Mouse (Mus musculus) embryonic facial prominence, embryonic 10.5 days (tissue): ENCODE data around the gene Mars2. TPM values are rescaled to one million over a fixed set of nuclear protein-coding genes. Genes with fewer than 3 reads are reported as not detected.

Source experiments
- DNase-seq: peaks from one replicate; pipeline ENCODE4 v3.0.0-alpha.2; 2017; ENCODE audit warnings: low spot score
- H3K27ac ChIP-seq: fragments of 300-500 bp; sonication (generic); replicated peaks from 2 replicates; pipeline ENCODE4 v1.5.1; 2016; ENCODE audit warnings: mild to moderate bottlenecking
- H3K27me3 ChIP-seq: fragments of 300-500 bp; sonication (generic); replicated peaks from 2 replicates; pipeline ENCODE4 v1.6.1; 2016; ENCODE audit warnings: low read depth, mild to moderate bottlenecking; ENCODE audit not compliant: poor library complexity, severe bottlenecking
- H3K36me3 ChIP-seq: fragments of 300-500 bp; sonication (generic); replicated peaks from 2 replicates; pipeline ENCODE4 v1.6.1; 2016; ENCODE audit warnings: mild to moderate bottlenecking, moderate library complexity
- H3K4me1 ChIP-seq: fragments of 300-500 bp; sonication (generic); 2 replicates; pipeline ENCODE4 v1.6.1; 2016
- H3K4me3 ChIP-seq: fragments of 300-500 bp; sonication (generic); 2 replicates; pipeline ENCODE4 v1.5.1; 2016; ENCODE audit warnings: mild to moderate bottlenecking, moderate library complexity
- H3K9me3 ChIP-seq: fragments of 300-500 bp; sonication (generic); 2 replicates; pipeline ENCODE4 v1.6.1; 2016; ENCODE audit warnings: mild to moderate bottlenecking
- WGBS: fragments of 180-500 bp; shearing (Covaris S2); methylation state at CpG from one replicate; pipeline ENCODE4 v1.1.7; 2016; 5-methylcytosine and 5-hydroxymethylcytosine counted together
- polyA plus RNA-seq: library from polyadenylated mRNA; unstranded; fragments of >200 nt; fragmentation: Nextera tagmentation; extraction: Ambion mirVana; gene quantifications from 2 replicates; pipeline ENCODE4 v1.2.1, GENCODE M21; 2016

Mars2 gene
- polyA plus RNA-seq = 3.2 and 3.4 TPM in 2 replicates

GRCm38 (mm10) chr1:55236890-55237642 is at the start of gene Mars2:
Mars2 (plus strand) TSS chr1:55237177.
- under 1% methylated on average over 82 of the region's 82 CpGs for WGBS
- Histone ChIP-seq H3K9me3 (no peaks in the 10 kb centered on the region), H3K4me1 (peaks cover 41% of the 10 kb centered on the region), H3K4me3 (peak within 1 kb of the TSS; percentile 92), H3K27me3 (no peaks in the 10 kb centered on the region), H3K27ac (peak within 1 kb of the TSS; percentile 81), H3K36me3 (0 out of 2 replicates have a peak, but pooled peaks cover 6% of the 10 kb centered on the region)
- DNase-seq = peak; percentile 97

GRCm38 (mm10) chr1:55192015-55192414 is 45.0 kb upstream of the Mars2 start:
- peak overlapping the region; percentile 78 for H3K27ac ChIP-seq
- peak overlapping the region; percentile 50 for H3K4me3 ChIP-seq
- H3K9me3 ChIP-seq = no peaks in the 10 kb centered on the region
- peaks cover 4% of the 10 kb centered on the region for H3K27me3 ChIP-seq
- peaks cover 6% of the 10 kb centered on the region; the same call in 1 of the 2 replicates for H3K36me3 ChIP-seq
- WGBS = 16% methylated on average over 8 of the region's 8 CpGs
- peak; percentile 36 for DNase-seq
- H3K4me1 ChIP-seq = peaks cover 41% of the 10 kb centered on the region

GRCm38 (mm10) chr1:55192824-55193223 is 44.2 kb upstream of the Mars2 start:
- Histone ChIP-seq H3K4me1 (peaks cover 40% of the 10 kb centered on the region), H3K36me3 (peaks cover 6% of the 10 kb centered on the region; the same call in 1 of the 2 replicates), H3K4me3 (no peak overlapping the region), H3K9me3 (no peaks in the 10 kb centered on the region), H3K27me3 (peaks cover 4% of the 10 kb centered on the region), H3K27ac (peak overlapping the region; percentile 62)
- DNase-seq = peak; percentile 49
- 46% methylated on average over 3 of the region's 3 CpGs for WGBS

- H3K9me3 ChIP-seq = no peaks in the 10 kb centered on the region
- H3K4me1 ChIP-seq = peaks cover 40% of the 10 kb centered on the region
- no peak overlapping the region for H3K4me3 ChIP-seq
- peaks cover 4% of the 10 kb centered on the region for H3K27me3 ChIP-seq
- 32% methylated on average over 2 of the region's 2 CpGs for WGBS
- peak overlapping the region; percentile 62 for H3K27ac ChIP-seq
- DNase-seq = peak; percentile 75
- peaks cover 6% of the 10 kb centered on the region; the same call in 1 of the 2 replicates for H3K36me3 ChIP-seq
Measured at GRCm38 (mm10) chr1:55193316-55193715, 43.7 kb upstream of the Mars2 start.

- no peaks in the 10 kb centered on the region for H3K9me3 ChIP-seq
- 34% methylated on average over 19 of the region's 19 CpGs for WGBS
- peaks cover 45% of the 10 kb centered on the region for H3K4me1 ChIP-seq
- peak overlapping the region; percentile 51 for H3K27ac ChIP-seq
- no peak overlapping the region for H3K4me3 ChIP-seq
- H3K36me3 ChIP-seq = peaks cover 6% of the 10 kb centered on the region; the same call in 1 of the 2 replicates
- no peak for DNase-seq
- peaks cover 4% of the 10 kb centered on the region for H3K27me3 ChIP-seq
Measured at GRCm38 (mm10) chr1:55194064-55194915, 42.7 kb upstream of the Mars2 start.

GRCm38 (mm10) chr1:55195021-55195420 is 42.0 kb upstream of the Mars2 start:
- Histone ChIP-seq H3K4me3 (no peak overlapping the region), H3K27ac (no peak overlapping the region), H3K36me3 (peaks cover 6% of the 10 kb centered on the region; the same call in 1 of the 2 replicates), H3K9me3 (no peaks in the 10 kb centered on the region), H3K27me3 (peaks cover 4% of the 10 kb centered on the region), H3K4me1 (peaks cover 45% of the 10 kb centered on the region)
- WGBS = 72% methylated on average over 4 of the region's 4 CpGs
- no peak for DNase-seq

GRCm38 (mm10) chr1:55196327-55197003 is 40.5 kb upstream of the Mars2 start:
- H3K36me3 ChIP-seq = no peaks in the 10 kb centered on the region
- H3K4me3 ChIP-seq = no peak overlapping the region
- DNase-seq = no peak
- no peak overlapping the region for H3K27ac ChIP-seq
- H3K27me3 ChIP-seq = peaks cover 4% of the 10 kb centered on the region
- WGBS = 49% methylated on average over 6 of the region's 6 CpGs
- H3K4me1 ChIP-seq = peaks cover 45% of the 10 kb centered on the region
- no peaks in the 10 kb centered on the region for H3K9me3 ChIP-seq

- H3K27me3 ChIP-seq = peaks cover 4% of the 10 kb centered on the region
- H3K4me1 ChIP-seq = peaks cover 33% of the 10 kb centered on the region
- no peak for DNase-seq
- WGBS = 28% methylated on average over 3 of the region's 3 CpGs
- H3K4me3 ChIP-seq = no peak overlapping the region
- no peak overlapping the region for H3K27ac ChIP-seq
- H3K36me3 ChIP-seq = peaks cover 8% of the 10 kb centered on the region
- no peaks in the 10 kb centered on the region for H3K9me3 ChIP-seq
Measured at GRCm38 (mm10) chr1:55198719-55199118, 38.3 kb upstream of the Mars2 start.

- H3K27ac ChIP-seq = no peak overlapping the region; the same call in 1 of the 2 replicates
- no peaks in the 10 kb centered on the region for H3K9me3 ChIP-seq
- no peaks in the 10 kb centered on the region for H3K27me3 ChIP-seq
- no peak for DNase-seq
- H3K36me3 ChIP-seq = peaks cover 12% of the 10 kb centered on the region
- H3K4me1 ChIP-seq = peaks cover 19% of the 10 kb centered on the region
- WGBS = 69% methylated on average over 18 of the region's 18 CpGs
- H3K4me3 ChIP-seq = no peak overlapping the region
Measured at GRCm38 (mm10) chr1:55201850-55202752, 34.9 kb upstream of the Mars2 start.

GRCm38 (mm10) chr1:55205808-55206327 is 31.1 kb upstream of the Mars2 start:
- H3K4me1 ChIP-seq = peaks cover 32% of the 10 kb centered on the region
- DNase-seq = no peak
- H3K27ac ChIP-seq = no peak overlapping the region
- H3K36me3 ChIP-seq = peaks cover 12% of the 10 kb centered on the region
- no peaks in the 10 kb centered on the region for H3K27me3 ChIP-seq
- no peak overlapping the region for H3K4me3 ChIP-seq
- no peaks in the 10 kb centered on the region for H3K9me3 ChIP-seq
- 45% methylated on average over 5 of the region's 5 CpGs for WGBS

- Histone ChIP-seq H3K27ac (no peak overlapping the region), H3K36me3 (peaks cover 8% of the 10 kb centered on the region), H3K4me1 (peaks cover 32% of the 10 kb centered on the region), H3K9me3 (no peaks in the 10 kb centered on the region), H3K4me3 (no peak overlapping the region), H3K27me3 (no peaks in the 10 kb centered on the region)
- 90% methylated on average over 6 of the region's 6 CpGs for WGBS
- no peak for DNase-seq
Measured at GRCm38 (mm10) chr1:55207561-55207960, 29.4 kb upstream of the Mars2 start.
